Mouse (Mus musculus) liver, embryonic 14.5 days (tissue): ENCODE data around the gene Ccdc146. TPM values are rescaled to one million over a fixed set of nuclear protein-coding genes. Genes with fewer than 3 reads are reported as not detected.

Source experiments
- ATAC-seq: fragments of 200-750 bp; cut with Nextera tagmentation; 2 replicates; pipeline ENCODE4 v1.8.0; 2017; ENCODE audit warnings: moderate number of reproducible peaks, mild to moderate bottlenecking, moderate library complexity; ENCODE audit not compliant: insufficient read depth
- DNase-seq, 3 experiments: peaks; one replicate each; pipeline ENCODE4 v3.0.0-alpha.2; 2012 to 2013; ENCODE audit warnings: low read depth in 3 of 3, low spot score in 3 of 3
- H3K27ac ChIP-seq: fragments of 300-500 bp; sonication (generic); 2 replicates; pipeline ENCODE4 v1.5.1; 2014; ENCODE audit warnings: moderate library complexity, mild to moderate bottlenecking, control low read depth, inconsistent platforms
- H3K27me3 ChIP-seq: fragments of 300-500 bp; sonication (generic); 2 replicates; pipeline ENCODE4 v1.6.1; 2014; ENCODE audit warnings: mild to moderate bottlenecking, low read length, moderate library complexity; ENCODE audit not compliant: control insufficient read depth, insufficient read depth
- H3K36me3 ChIP-seq: fragments of 300-500 bp; sonication (generic); replicated peaks from 2 replicates; pipeline ENCODE4 v1.6.1; 2014; ENCODE audit warnings: low read depth; ENCODE audit not compliant: control insufficient read depth, insufficient read depth
- H3K4me1 ChIP-seq, 2 experiments: fragments of 200-500 bp in 1 of 2; fragments of 300-500 bp in 1 of 2; sonication (generic) in 1 of 2; replicated peaks; 2 replicates each; pipeline ENCODE4 v1.6.1; 2012 to 2014; ENCODE audit warnings: antibody characterized with exemption in 1 of 2, inconsistent platforms in 1 of 2, low read length in 1 of 2; ENCODE audit not compliant: control insufficient read depth in 2 of 2, insufficient read depth in 2 of 2
- H3K4me2 ChIP-seq: fragments of 300-500 bp; sonication (generic); 2 replicates; pipeline ENCODE4 v1.6.1; 2014; ENCODE audit warnings: low read depth, mild to moderate bottlenecking, control low read depth, moderate library complexity
- H3K4me3 ChIP-seq, 2 experiments: fragments of 200-500 bp in 1 of 2; fragments of 300-500 bp in 1 of 2; sonication (generic) in 1 of 2; 2 replicates each; pipeline ENCODE4 v1.5.1; 2012 to 2014; ENCODE audit warnings: low read depth in 2 of 2, low read length in 2 of 2, mild to moderate bottlenecking in 2 of 2, control low read depth in 1 of 2, inconsistent platforms in 1 of 2, moderate library complexity in 1 of 2; ENCODE audit not compliant: insufficient read depth in 1 of 2
- H3K9ac ChIP-seq: fragments of 300-500 bp; sonication (generic); replicated peaks from 2 replicates; pipeline ENCODE4 v1.6.1; 2014; ENCODE audit warnings: mild to moderate bottlenecking, control low read depth, moderate library complexity
- H3K9me3 ChIP-seq: fragments of 300-500 bp; sonication (generic); 2 replicates; pipeline ENCODE4 v1.6.1; 2016; ENCODE audit warnings: low read length, mixed read lengths; ENCODE audit not compliant: control insufficient read depth
- CTCF ChIP-seq: IDR thresholded peaks from 2 replicates; pipeline ENCODE4 v1.5.1; 2016; ENCODE audit warnings: antibody characterized with exemption, low read depth, control low read depth
- EP300 ChIP-seq: IDR thresholded peaks from 2 replicates; pipeline ENCODE4 v1.6.1; 2016; ENCODE audit warnings: antibody characterized with exemption, low read depth
- WGBS: fragments of 180-500 bp; shearing (Covaris S2); extraction: QIAGEN DNeasy Blood & Tissue Kit; methylation state at CpG from one replicate; pipeline ENCODE4 v1.1.7; 2014; ENCODE audit not compliant: insufficient replicate concordance; 5-methylcytosine and 5-hydroxymethylcytosine counted together
- polyA plus RNA-seq, 2 experiments: library from polyadenylated mRNA; depleted of rRNA in 1 of 2; stranded (reverse) in 1 of 2; unstranded in 1 of 2; fragments of >200 nt; fragmentation: Nextera tagmentation in 1 of 2; extraction: Ambion mirVana in 1 of 2; gene quantifications; 2 replicates each; pipeline versions ENCODE4 v1.2.1 to v1.2.3; 2012 to 2014

The Ccdc146 gene
- polyA plus RNA-seq (2012; rRNA removed) (0.04 TPM in 1 of 2 replicates, not detected in the other), polyA plus RNA-seq (2014; fragmentation: Nextera tagmentation; extraction: Ambion mirVana) (not detected in 2 replicates)

DNA sequence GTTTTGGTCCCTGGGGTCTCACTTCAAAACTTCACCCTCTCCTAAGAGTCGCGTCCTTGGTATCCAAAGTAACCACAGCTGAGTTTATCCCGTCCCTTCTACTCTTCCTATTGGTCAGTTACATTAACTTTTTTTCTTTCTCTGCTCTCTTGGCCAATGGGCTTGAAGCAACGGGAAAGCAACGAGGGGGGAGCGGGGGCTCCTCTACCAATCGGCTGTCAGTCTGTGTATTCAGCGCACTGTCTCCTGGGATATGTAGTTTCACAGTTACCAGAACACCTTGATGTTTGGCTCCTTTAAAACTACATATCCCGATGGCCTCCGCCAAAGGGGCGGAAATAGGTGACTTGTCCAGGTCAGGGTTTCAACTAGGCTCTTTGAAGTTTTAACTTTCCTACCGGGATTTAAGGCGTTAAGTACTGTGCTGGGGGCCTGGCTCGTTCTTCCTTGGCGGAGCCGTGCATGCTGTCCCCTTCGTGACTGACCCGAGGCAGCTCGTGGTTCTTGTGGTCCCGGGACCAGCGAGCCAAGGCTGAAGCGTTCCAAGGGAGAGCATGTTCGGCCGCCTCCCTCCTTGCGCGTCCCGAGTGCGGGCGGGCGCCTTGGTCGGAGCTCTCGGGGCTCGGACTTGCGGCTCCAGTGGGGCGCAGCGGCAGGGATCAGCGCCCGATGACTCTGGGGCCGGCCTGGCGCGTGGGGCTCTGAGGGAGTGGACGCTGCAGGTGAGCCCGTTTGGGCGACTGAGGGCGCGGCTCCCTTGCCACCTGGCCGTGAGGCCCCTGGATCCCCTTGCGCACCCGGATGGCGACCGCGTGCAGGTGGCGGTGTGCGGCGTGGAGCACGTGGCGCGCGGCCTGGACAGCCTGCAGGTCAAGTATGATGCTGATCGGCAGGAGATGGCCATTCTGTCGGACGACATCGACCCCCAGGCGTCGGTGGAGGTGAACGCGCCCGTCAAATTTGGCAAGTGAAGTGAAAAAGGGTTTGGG is at the start of gene Ccdc146, which contains the start of gene Fam185a:
Ccdc146 (minus strand) TSS at position 64 of the 989 bp plus-strand sequence.
Fam185a (plus strand) TSS at position 345 of the 989 bp plus-strand sequence.
- WGBS = under 1% methylated on average over 67 of the region's 68 CpGs
- Histone ChIP-seq H3K4me3 (peak within 1 kb of the TSS; percentile 85 to 92), H3K9ac (peak within 1 kb of the TSS; percentile 75), H3K4me2 (peak within 1 kb of the TSS; percentile 97), H3K9me3 (no peaks in the 10 kb centered on the region), H3K36me3 (no peaks in the 10 kb centered on the region), H3K4me1 (peaks cover 6 to 9% of the 10 kb centered on the region in 2 experiments), H3K27ac (peak within 1 kb of the TSS; percentile 13; the same call in 1 of the 2 replicates), H3K27me3 (no peaks in the 10 kb centered on the region)
- TF ChIP-seq EP300 (no peak), CTCF (no peak)
- DNase-seq (peak; percentile 94 to 95 (median 94)), ATAC-seq (peak; percentile 99)

DNA sequence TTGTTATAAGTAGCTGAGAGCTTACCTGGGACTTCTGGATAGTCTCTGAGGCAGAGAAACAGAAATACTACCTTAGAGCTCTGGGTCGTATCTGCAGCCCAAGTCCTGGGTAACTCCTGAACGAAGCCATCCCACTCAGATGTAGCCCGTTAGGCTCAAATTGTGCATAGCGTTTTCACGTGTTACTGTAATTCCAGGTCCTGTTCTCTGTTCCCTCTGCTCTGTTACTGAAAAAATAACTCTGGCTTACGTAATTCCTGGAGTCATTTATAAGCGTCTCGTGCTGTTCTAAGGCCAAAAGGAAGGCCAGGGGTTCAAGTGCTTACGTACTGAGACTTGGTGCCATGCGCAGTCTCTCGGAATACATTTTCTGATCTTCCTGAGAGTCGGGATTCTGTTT is 43.6 kb upstream of the Ccdc146 start:
- Histone ChIP-seq H3K9me3 (no peaks in the 10 kb centered on the region), H3K36me3 (no peaks in the 10 kb centered on the region), H3K9ac (no peak overlapping the region), H3K4me2 (no peak overlapping the region), H3K4me3 (no peak overlapping the region), H3K27ac (no peak overlapping the region), H3K4me1 (no peaks in the 10 kb centered on the region), H3K27me3 (no peaks in the 10 kb centered on the region)
- ATAC-seq = no peak
- 85% methylated on average over 12 of the region's 12 CpGs for WGBS
- TF ChIP-seq CTCF (no peak), EP300 (no peak)
- DNase-seq = no peak

DNA sequence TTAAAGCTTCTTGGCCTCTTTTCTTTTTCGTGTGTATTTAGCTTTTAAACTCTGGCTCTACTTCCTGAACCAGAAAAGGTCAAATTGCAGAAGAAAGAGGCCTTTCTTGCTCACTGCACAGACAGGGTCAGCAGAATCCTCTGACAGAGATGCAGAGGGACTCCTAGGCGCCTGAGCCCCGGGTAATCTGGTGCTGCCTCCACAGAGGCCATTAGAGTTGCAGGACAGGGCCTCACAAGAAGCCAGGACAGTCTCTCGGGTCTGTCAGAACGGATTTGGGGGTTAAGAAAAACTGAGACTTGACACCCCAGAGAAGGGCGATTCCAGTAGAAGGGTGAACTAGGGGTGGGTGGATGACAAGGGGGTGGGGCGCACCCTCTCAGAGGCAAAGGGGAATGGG is 42.9 kb upstream of the Ccdc146 start:
- no peak overlapping the region for H3K9ac ChIP-seq
- ATAC-seq = no peak
- H3K4me1 ChIP-seq = no peaks in the 10 kb centered on the region
- TF ChIP-seq CTCF (no peak), EP300 (no peak)
- H3K4me2 ChIP-seq = no peak overlapping the region
- no peak overlapping the region for H3K4me3 ChIP-seq
- DNase-seq = no peak
- 64% methylated on average over 7 of the region's 7 CpGs for WGBS
- H3K9me3 ChIP-seq = no peaks in the 10 kb centered on the region
- H3K27me3 ChIP-seq = no peaks in the 10 kb centered on the region
- H3K36me3 ChIP-seq = no peaks in the 10 kb centered on the region
- no peak overlapping the region for H3K27ac ChIP-seq

DNA sequence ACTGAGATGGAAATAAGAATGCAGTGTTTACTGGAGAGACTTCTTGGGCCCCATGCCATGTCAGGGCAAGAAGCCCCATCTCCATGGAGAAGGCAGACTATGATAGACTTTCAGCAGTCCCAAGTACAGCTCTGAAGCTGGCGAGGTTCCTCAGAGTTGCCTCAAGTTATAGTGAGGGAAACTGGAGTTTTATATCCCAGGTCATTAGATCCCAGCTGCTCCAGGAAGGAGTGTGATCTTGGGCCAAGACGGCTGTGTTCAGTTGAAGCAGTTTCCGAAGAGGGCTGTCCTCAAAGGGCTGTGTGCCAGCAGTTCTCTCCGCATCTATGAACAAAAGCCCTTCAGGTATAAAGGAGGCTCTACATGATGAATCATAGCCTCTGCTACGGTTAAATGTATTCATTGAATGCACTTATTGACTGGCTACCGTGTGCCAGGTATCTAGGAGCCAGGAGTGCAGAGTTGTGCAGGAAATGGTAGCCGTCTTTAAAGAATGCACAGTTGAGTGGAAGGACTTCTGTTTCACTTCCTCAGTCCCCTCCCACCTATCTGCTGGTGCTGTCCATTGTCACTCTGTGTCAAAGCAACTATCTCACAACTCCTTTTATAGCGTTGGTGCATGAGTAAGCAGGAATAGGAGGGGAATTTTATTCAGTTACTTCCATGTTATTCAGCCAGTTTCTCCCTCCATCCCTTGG is 16.5 kb upstream of the Ccdc146 start:
- Histone ChIP-seq H3K9me3 (no peaks in the 10 kb centered on the region), H3K4me2 (no peak overlapping the region), H3K4me3 (no peak overlapping the region), H3K9ac (no peak overlapping the region), H3K36me3 (no peaks in the 10 kb centered on the region), H3K4me1 (no peaks in the 10 kb centered on the region), H3K27me3 (no peaks in the 10 kb centered on the region), H3K27ac (no peak overlapping the region)
- DNase-seq (no peak), ATAC-seq (no peak)
- WGBS = 59% methylated on average over 8 of the region's 8 CpGs
- TF ChIP-seq CTCF (no peak), EP300 (no peak)
